Mouse (Mus musculus): ENCODE data around the gene Commd1.

Gene Commd1

GRCm38 (mm10) chr11:22971835-22972709 is 10.1 kb downstream of the Commd1 start, which contains the start of gene Zrsr1:
Gene Zrsr1 (plus strand): TSS chr11:22972005.
- Histone ChIP-seq H3K27me3 (ENCODE audit: insufficient read depth, low read length) (no peaks in the 10 kb centered on the region), H3K4me3 (replicated peaks; ENCODE audit: low read length) (peak within 1 kb of the TSS; percentile 84), H3K9me3 (ENCODE audit: low read length) (peaks cover 93% of the 10 kb centered on the region), H3K4me1 (replicated peaks; ENCODE audit: low read depth, low read length) (peaks cover 31% of the 10 kb centered on the region), H3K36me3 (ENCODE audit: insufficient read depth, low read length) (peaks cover 40% of the 10 kb centered on the region)
- TF ChIP-seq POU5F1 (IDR thresholded peaks at IDR 0.05; ENCODE audit: borderline replicate concordance, low read length), result no peak

DNA sequence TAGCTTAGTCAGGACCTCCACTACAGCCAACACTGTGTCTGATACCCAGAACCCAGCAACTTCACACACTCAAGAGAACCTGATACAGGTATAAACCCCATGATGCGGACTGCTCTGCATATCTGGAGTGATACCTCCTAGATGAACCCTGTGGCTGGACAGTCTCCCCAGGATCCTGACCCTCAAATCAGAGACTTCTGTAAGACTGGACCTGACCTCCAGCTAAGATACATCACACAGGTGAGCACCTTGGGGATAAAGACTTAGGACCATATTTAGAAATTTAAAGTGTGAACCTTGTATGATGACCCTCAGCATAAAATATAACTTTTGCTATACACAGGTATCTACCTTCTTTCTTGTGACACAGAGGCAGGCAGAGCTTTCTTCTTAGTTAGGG is 11.6 kb downstream of the Commd1 start:
- no peak for TF ChIP-seq NANOG (IDR thresholded peaks at IDR 0.05; ENCODE audit: borderline replicate concordance, low read length)
- TF ChIP-seq POU5F1 (IDR thresholded peaks at IDR 0.05; ENCODE audit: borderline replicate concordance, low read length), result no peak
- TF ChIP-seq CTCF (conservative IDR thresholded peaks at IDR 0.05; ENCODE audit: low read length), result no peak
- peaks cover 31% of the 10 kb centered on the region for H3K36me3 ChIP-seq (ENCODE audit: insufficient read depth, low read length)

DNA sequence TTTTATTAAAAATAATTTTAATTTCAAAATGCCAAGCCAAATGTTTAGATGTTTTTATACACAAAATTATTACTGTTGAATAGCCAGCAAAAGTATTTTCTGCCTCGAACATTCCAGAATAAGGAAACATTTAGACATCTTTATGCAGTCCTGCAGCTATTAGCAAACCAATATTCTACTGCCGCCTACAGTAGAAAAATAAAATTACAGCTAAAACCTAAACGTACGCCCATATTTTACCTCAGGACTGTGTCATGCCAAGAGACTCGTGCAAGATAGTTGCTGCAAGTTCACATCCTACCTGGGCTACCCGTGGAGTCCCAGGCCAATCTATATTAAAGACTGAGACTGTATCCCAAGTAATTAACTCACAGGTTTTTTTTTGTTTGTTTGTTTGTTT is 12.7 kb downstream of the Commd1 start:
- Histone ChIP-seq H3K27me3 (ENCODE audit: insufficient read depth, low read length) (no peaks in the 10 kb centered on the region), H3K36me3 (ENCODE audit: insufficient read depth, low read length) (peaks cover 23% of the 10 kb centered on the region), H3K9me3 (ENCODE audit: low read length) (peaks cover 78% of the 10 kb centered on the region), H3K4me3 (replicated peaks; ENCODE audit: low read length) (no peak overlapping the region), H3K4me1 (replicated peaks; ENCODE audit: low read depth, low read length) (peaks cover 18% of the 10 kb centered on the region)
- TF ChIP-seq NANOG (IDR thresholded peaks at IDR 0.05; ENCODE audit: borderline replicate concordance, low read length) (no peak), CTCF (conservative IDR thresholded peaks at IDR 0.05; ENCODE audit: low read length) (peak; percentile 81)

More for the DNA sequence above, 11.6 kb downstream of the Commd1 start:
- Histone ChIP-seq H3K4me1 (replicated peaks; ENCODE audit: low read depth, low read length) (peaks cover 22% of the 10 kb centered on the region), H3K4me3 (replicated peaks; ENCODE audit: low read length) (0 out of 2 replicates have a peak overlapping the region, but pooled peaks have one; percentile 84), H3K27me3 (ENCODE audit: insufficient read depth, low read length) (no peaks in the 10 kb centered on the region), H3K9me3 (ENCODE audit: low read length) (peaks cover 85% of the 10 kb centered on the region)

GRCm38 (mm10) chr11:22965503-22965902 is 16.7 kb downstream of the Commd1 start:
- TF ChIP-seq NANOG (IDR thresholded peaks at IDR 0.05; ENCODE audit: borderline replicate concordance, low read length) (no peak), CTCF (conservative IDR thresholded peaks at IDR 0.05; ENCODE audit: low read length) (peak; percentile 24)
- no peak overlapping the region for H3K4me3 ChIP-seq (replicated peaks; ENCODE audit: low read length)
- H3K27me3 ChIP-seq (ENCODE audit: insufficient read depth, low read length), result no peaks in the 10 kb centered on the region
- H3K36me3 ChIP-seq (ENCODE audit: insufficient read depth, low read length), result peaks cover 13% of the 10 kb centered on the region; the same call in 1 of the 2 replicates
- peaks cover 16% of the 10 kb centered on the region for H3K4me1 ChIP-seq (replicated peaks; ENCODE audit: low read depth, low read length)
- H3K9me3 ChIP-seq (ENCODE audit: low read length), result peaks cover 39% of the 10 kb centered on the region

- Histone ChIP-seq H3K27me3 (ENCODE audit: insufficient read depth, low read length) (no peaks in the 10 kb centered on the region), H3K36me3 (ENCODE audit: insufficient read depth, low read length) (peaks cover 13% of the 10 kb centered on the region; the same call in 1 of the 2 replicates), H3K4me3 (replicated peaks; ENCODE audit: low read length) (no peak overlapping the region), H3K9me3 (ENCODE audit: low read length) (peaks cover 28% of the 10 kb centered on the region), H3K4me1 (replicated peaks; ENCODE audit: low read depth, low read length) (peaks cover 17% of the 10 kb centered on the region)
- TF ChIP-seq NANOG (IDR thresholded peaks at IDR 0.05; ENCODE audit: borderline replicate concordance, low read length), result no peak
- TF ChIP-seq CTCF (conservative IDR thresholded peaks at IDR 0.05; ENCODE audit: low read length), result no peak
- TF ChIP-seq POU5F1 (IDR thresholded peaks at IDR 0.05; ENCODE audit: borderline replicate concordance, low read length), result no peak
Measured at GRCm38 (mm10) chr11:22964401-22964800, 17.8 kb downstream of the Commd1 start.

- H3K9me3 ChIP-seq (ENCODE audit: low read length), result peaks cover 7% of the 10 kb centered on the region
- H3K4me3 ChIP-seq (replicated peaks; ENCODE audit: low read length), result no peak overlapping the region
- no peaks in the 10 kb centered on the region for H3K27me3 ChIP-seq (ENCODE audit: insufficient read depth, low read length)
- H3K4me1 ChIP-seq (replicated peaks; ENCODE audit: low read depth, low read length), result peaks cover 18% of the 10 kb centered on the region
- TF ChIP-seq NANOG (IDR thresholded peaks at IDR 0.05; ENCODE audit: borderline replicate concordance, low read length) (no peak), CTCF (conservative IDR thresholded peaks at IDR 0.05; ENCODE audit: low read length) (no peak), POU5F1 (IDR thresholded peaks at IDR 0.05; ENCODE audit: borderline replicate concordance, low read length) (no peak)
- peaks cover 7% of the 10 kb centered on the region; the same call in 1 of the 2 replicates for H3K36me3 ChIP-seq (ENCODE audit: insufficient read depth, low read length)
Measured at GRCm38 (mm10) chr11:22962101-22962500, 20.1 kb downstream of the Commd1 start.

- H3K36me3 ChIP-seq (ENCODE audit: insufficient read depth, low read length), result peaks cover 16% of the 10 kb centered on the region
- H3K9me3 ChIP-seq (ENCODE audit: low read length), result no peaks in the 10 kb centered on the region
- no peak overlapping the region for H3K4me3 ChIP-seq (replicated peaks; ENCODE audit: low read length)
- TF ChIP-seq POU5F1 (IDR thresholded peaks at IDR 0.05; ENCODE audit: borderline replicate concordance, low read length), result no peak
- TF ChIP-seq CTCF (conservative IDR thresholded peaks at IDR 0.05; ENCODE audit: low read length), result peak; percentile 51
- peaks cover 23% of the 10 kb centered on the region for H3K4me1 ChIP-seq (replicated peaks; ENCODE audit: low read depth, low read length)
- no peaks in the 10 kb centered on the region for H3K27me3 ChIP-seq (ENCODE audit: insufficient read depth, low read length)
Measured at GRCm38 (mm10) chr11:22957791-22958374, 24.3 kb downstream of the Commd1 start.

- peaks cover 21% of the 10 kb centered on the region for H3K36me3 ChIP-seq (ENCODE audit: insufficient read depth, low read length)
- no peak for TF ChIP-seq POU5F1 (IDR thresholded peaks at IDR 0.05; ENCODE audit: borderline replicate concordance, low read length)
- no peak for TF ChIP-seq NANOG (IDR thresholded peaks at IDR 0.05; ENCODE audit: borderline replicate concordance, low read length)
- peak; percentile 41 for TF ChIP-seq CTCF (conservative IDR thresholded peaks at IDR 0.05; ENCODE audit: low read length)
- H3K4me1 ChIP-seq (replicated peaks; ENCODE audit: low read depth, low read length), result peaks cover 23% of the 10 kb centered on the region
- H3K27me3 ChIP-seq (ENCODE audit: insufficient read depth, low read length), result no peaks in the 10 kb centered on the region
- peak overlapping the region; percentile 54 for H3K4me3 ChIP-seq (replicated peaks; ENCODE audit: low read length)
- no peaks in the 10 kb centered on the region for H3K9me3 ChIP-seq (ENCODE audit: low read length)
Measured at GRCm38 (mm10) chr11:22956830-22957229, 25.4 kb downstream of the Commd1 start.
